Mouse (Mus musculus) thymus, adult 2 months (tissue): ENCODE measurements around the gene Medag.

Experiments used
- CTCF ChIP-seq: fragments of 200-500 bp; IDR thresholded peaks from 2 replicates; pipeline ENCODE4 v1.5.1; 2012; ENCODE audit warnings: mild to moderate bottlenecking, control low read depth, low read length, moderate library complexity, borderline replicate concordance; ENCODE audit not compliant: control insufficient read depth, poor library complexity, insufficient read depth; ENCODE audit errors: extremely low read depth
- POLR2A ChIP-seq: fragments of 200-500 bp; IDR thresholded peaks from 2 replicates; pipeline ENCODE4 v1.6.1; 2012; ENCODE audit warnings: mild to moderate bottlenecking, low read length, control low read depth, moderate library complexity; ENCODE audit not compliant: control insufficient read depth, poor library complexity, insufficient read depth; ENCODE audit errors: extremely low read depth

GRCm38 (mm10) chr5:149429541-149429940, 18.0 kb downstream of the Medag start:
- TF ChIP-seq CTCF (no peak), POLR2A (no peak)
